Mouse (Mus musculus): ENCODE results near the gene Gtf2ird2. TPM values are rescaled to one million over a fixed set of nuclear protein-coding genes. Genes with fewer than 3 reads are reported as not detected.

Gene Gtf2ird2
- total and polyA plus RNA-seq, 3 experiments: 3.6 to 4.6 TPM; not detected in 1

- peak; percentile 42 to 61 (median 60) for TF ChIP-seq CTCF (IDR thresholded peaks at IDR 0.05 in 2 of 3, conservative IDR thresholded peaks at IDR 0.05 in 1 of 3; ENCODE audit: control insufficient read depth in 1 of 3, insufficient read depth in 1 of 3, low read depth in 2 of 3, low read length in 3 of 3, poor library complexity in 1 of 3, severe bottlenecking in 1 of 3)
- 0 out of 2 replicates have a peak, but pooled peaks have one; percentile 20 for TF ChIP-seq ZC3H11A (IDR thresholded peaks at IDR 0.05; ENCODE audit: low read depth, low read length)
- TF ChIP-seq ZMIZ1 (IDR thresholded peaks at IDR 0.05; ENCODE audit: low read depth, low read length): no peak
- TF ChIP-seq SMC3 (IDR thresholded peaks at IDR 0.05; ENCODE audit: low read depth, low read length): peak; percentile 62
- TF ChIP-seq KAT2A (conservative IDR thresholded peaks at IDR 0.05; ENCODE audit: low read depth, low read length): no peak
- TF ChIP-seq ZNF384 (IDR thresholded peaks at IDR 0.05; ENCODE audit: low read depth, low read length): no peak
- no peak for TF ChIP-seq MEF2A (IDR thresholded peaks at IDR 0.05; ENCODE audit: extremely low read depth, insufficient replicate concordance, low read depth, low read length, poor library complexity, severe bottlenecking)
- TF ChIP-seq RAD21 (IDR thresholded peaks at IDR 0.05; ENCODE audit: low read depth, low read length): peak; percentile 37
- Histone ChIP-seq H3K36me3 (ENCODE audit: control insufficient read depth in 1 of 2, insufficient read depth in 2 of 2, low read length in 2 of 2) (peaks cover 0 to 2% of the 10 kb centered on the region in 2 experiments; a peak in 1 of 4 replicates), H3K4me3 (ENCODE audit: control insufficient read depth in 1 of 2, insufficient read depth in 1 of 2, low read depth in 2 of 2, low read length in 2 of 2) (no peak overlapping the region), H3K4me1 (ENCODE audit: control insufficient read depth in 1 of 2, insufficient read depth in 2 of 2, low read length in 2 of 2) (peaks cover 2 to 19% of the 10 kb centered on the region in 2 experiments; a peak in 2 of 4 replicates), H3K27ac (ENCODE audit: control insufficient read depth, low read depth, low read length) (no peak overlapping the region), H3K9me3 (replicated peaks; ENCODE audit: insufficient read depth, low read length) (no peaks in the 10 kb centered on the region), H3K27me3 (ENCODE audit: control insufficient read depth in 1 of 2, insufficient read depth in 2 of 2, low read length in 2 of 2) (no peaks in the 10 kb centered on the region), H3K79me2 (ENCODE audit: control insufficient read depth, insufficient read depth, low read length, poor library complexity) (no peaks in the 10 kb centered on the region; the same call in 1 of the 2 replicates), H3K9ac (ENCODE audit: control insufficient read depth, low read depth, low read length, poor library complexity, severe bottlenecking) (no peak overlapping the region)
- DNase-seq (ENCODE audit: low read depth, low spot score): peak; percentile 71
Observed at GRCm38 (mm10) chr5:134227574-134228248, 43.9 kb downstream of the Gtf2ird2 start.

- H3K9me3 ChIP-seq (replicated peaks; ENCODE audit: insufficient read depth, low read length): no peaks in the 10 kb centered on the region
- no peak overlapping the region for H3K9ac ChIP-seq (ENCODE audit: control insufficient read depth, low read depth, low read length, poor library complexity, severe bottlenecking)
- H3K27ac ChIP-seq (ENCODE audit: control insufficient read depth, low read depth, low read length): no peak overlapping the region
- no peak overlapping the region for H3K4me3 ChIP-seq (ENCODE audit: control insufficient read depth in 1 of 2, insufficient read depth in 1 of 2, low read depth in 2 of 2, low read length in 2 of 2)
- peaks cover 0 to 2% of the 10 kb centered on the region in 2 experiments; a peak in 1 of 4 replicates for H3K36me3 ChIP-seq (ENCODE audit: control insufficient read depth in 1 of 2, insufficient read depth in 2 of 2, low read length in 2 of 2)
- TF ChIP-seq HCFC1 (IDR thresholded peaks at IDR 0.05; ENCODE audit: low read depth, low read length) (no peak), JUND (IDR thresholded peaks at IDR 0.05; ENCODE audit: low read depth, low read length) (no peak), ZC3H11A (IDR thresholded peaks at IDR 0.05; ENCODE audit: low read depth, low read length) (no peak), SIN3A (IDR thresholded peaks at IDR 0.05; ENCODE audit: low read length) (no peak), GATA1 (IDR thresholded peaks at IDR 0.05; ENCODE audit: low read depth, low read length) (no peak), POLR2AphosphoS2 (IDR thresholded peaks at IDR 0.05; ENCODE audit: low read length) (no peak)
- DNase-seq (ENCODE audit: low read depth, low spot score): no peak
- H3K79me2 ChIP-seq (ENCODE audit: control insufficient read depth, insufficient read depth, low read length, poor library complexity): no peaks in the 10 kb centered on the region; the same call in 1 of the 2 replicates
- no peaks in the 10 kb centered on the region for H3K27me3 ChIP-seq (ENCODE audit: control insufficient read depth in 1 of 2, insufficient read depth in 2 of 2, low read length in 2 of 2)
- H3K4me1 ChIP-seq (ENCODE audit: control insufficient read depth in 1 of 2, insufficient read depth in 2 of 2, low read length in 2 of 2): peaks cover 2 to 19% of the 10 kb centered on the region in 2 experiments; a peak in 2 of 4 replicates
Observed at GRCm38 (mm10) chr5:134228249-134228638, 44.4 kb downstream of the Gtf2ird2 start.

Measured in MEL (cell line).